Mouse (Mus musculus) Muller cell, postnatal 12 days (primary cell): ENCODE results near the gene Neu3.
"Not testable (repeated sequence)": the region's sequence is repeated elsewhere in the genome, so short reads cannot be mapped to it uniquely, and the experiment has no call there.

ENCODE experiments used
- DNase-seq: peaks from one replicate; pipeline ENCODE4 v3.0.0-alpha.2; 2015; ENCODE audit errors: inconsistent ontology term

Gene Neu3

DNA sequence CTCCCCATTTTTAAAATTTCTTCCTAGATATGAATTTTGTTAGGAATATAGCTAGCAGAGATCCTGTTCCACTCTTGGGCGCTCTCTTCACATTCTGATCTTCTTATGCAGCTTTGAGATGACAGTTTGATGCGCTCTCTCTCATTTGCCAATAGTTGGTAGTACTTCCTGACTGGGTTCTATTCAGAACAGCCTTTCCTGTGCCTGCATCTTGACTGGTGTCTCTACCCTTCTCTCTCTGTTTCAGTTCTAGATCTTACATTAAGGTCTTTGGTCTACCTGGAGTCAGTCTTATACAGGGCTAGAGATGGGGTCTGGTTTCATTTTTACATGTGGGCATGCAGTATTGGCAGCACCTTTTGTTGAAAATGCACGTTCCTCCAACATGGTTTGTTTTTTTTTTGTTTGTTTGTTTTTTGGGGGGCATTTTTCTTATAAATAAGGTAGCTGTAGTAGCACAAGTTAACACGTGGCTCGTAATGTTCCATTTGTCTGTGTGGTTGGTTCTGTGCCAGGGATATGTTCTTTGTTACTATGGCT, 6.2 kb upstream of the Neu3 start:
- no peak for DNase-seq

DNA sequence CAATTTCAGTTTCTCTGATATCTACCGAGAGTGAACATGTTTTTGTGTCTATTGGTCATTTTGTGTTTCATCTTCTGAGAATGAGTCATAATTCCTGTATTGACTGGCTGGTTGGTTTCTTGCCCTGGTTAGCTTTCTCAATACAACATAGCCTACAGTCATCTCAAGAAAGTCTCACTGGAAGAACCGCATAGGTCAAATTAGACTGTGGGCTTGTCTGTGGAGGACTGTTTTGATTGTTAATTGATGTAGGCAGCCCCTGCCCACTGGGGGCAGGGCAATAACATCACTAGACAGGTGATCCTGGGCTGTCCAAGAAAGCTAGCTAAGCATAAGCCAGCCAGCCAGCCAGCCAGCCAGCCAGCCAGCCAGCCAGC, 5.6 kb upstream of the Neu3 start:
- DNase-seq, result no peak

DNA sequence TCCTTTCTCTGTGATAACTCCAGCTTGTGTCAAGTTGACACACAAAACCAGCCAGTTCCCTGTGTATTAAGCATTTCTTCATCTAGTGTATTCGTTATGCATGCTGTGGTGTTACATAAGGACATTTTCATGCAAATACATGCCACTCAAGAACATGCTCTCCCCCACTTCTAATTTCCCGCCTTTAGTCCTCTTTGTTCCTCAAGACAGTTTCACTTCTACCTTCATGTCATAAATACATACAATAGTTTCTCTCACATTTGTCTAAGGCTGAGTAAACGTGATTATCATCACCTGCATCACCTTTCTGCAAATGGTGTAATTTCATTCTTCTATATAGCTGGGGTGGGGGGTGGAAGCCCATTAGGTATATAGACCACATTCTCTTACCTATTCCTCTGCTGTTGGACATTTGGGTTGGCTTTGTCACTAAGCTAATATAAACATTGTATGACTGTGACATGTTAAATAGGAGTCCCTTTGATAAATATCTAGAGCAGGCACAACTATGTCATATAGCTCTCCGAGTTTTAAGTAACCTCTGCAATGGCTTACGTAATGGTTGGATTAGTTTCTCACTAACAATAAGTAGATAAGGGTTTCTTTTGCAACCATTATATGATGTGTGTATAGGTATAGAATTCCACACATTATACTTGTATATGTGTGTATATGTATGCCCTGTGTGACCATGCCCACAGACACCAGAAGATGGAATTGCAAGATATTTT, 5.1 kb upstream of the Neu3 start:
- no peak for DNase-seq

DNA sequence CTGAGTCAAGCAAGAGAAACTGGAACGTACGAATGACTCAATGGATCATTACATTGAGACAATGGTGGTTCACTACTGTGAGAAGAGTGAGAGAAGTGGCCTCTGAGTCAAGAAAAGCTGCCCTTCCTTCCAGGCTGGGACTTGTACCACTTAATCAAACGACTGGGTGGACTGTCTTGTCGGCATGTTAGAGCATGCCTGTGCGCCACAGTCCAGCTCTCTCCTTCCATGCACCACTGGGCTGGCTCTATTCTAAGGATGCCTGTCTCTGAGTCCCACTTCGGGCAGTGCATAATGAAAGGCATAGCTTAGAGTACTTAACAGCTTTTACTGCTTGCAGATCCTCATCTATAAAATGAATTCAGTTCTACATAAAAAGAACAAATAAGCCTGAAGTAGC, 2.1 kb downstream of the Neu3 start:
- DNase-seq, result peak; percentile 10

DNA sequence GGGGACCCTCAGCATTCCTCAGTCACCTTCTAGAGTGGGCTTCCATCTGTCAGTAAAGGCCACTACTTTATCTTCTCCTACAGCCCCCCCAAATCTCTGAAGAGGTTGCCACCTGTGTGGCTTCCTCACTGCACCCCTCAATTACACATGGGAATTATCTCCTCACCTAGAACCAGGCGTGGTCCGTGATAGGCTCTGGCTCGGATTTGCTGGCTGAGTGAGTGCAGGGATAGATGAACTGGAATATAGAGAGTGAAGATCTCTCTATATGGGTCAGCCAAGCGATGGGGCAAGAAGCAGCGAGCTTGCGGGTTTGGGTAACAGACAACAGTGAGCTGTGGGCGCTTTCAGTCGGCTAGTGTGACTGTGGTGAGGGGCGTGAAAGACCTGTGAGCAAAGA, 2.7 kb downstream of the Neu3 start:
- no peak for DNase-seq

DNA sequence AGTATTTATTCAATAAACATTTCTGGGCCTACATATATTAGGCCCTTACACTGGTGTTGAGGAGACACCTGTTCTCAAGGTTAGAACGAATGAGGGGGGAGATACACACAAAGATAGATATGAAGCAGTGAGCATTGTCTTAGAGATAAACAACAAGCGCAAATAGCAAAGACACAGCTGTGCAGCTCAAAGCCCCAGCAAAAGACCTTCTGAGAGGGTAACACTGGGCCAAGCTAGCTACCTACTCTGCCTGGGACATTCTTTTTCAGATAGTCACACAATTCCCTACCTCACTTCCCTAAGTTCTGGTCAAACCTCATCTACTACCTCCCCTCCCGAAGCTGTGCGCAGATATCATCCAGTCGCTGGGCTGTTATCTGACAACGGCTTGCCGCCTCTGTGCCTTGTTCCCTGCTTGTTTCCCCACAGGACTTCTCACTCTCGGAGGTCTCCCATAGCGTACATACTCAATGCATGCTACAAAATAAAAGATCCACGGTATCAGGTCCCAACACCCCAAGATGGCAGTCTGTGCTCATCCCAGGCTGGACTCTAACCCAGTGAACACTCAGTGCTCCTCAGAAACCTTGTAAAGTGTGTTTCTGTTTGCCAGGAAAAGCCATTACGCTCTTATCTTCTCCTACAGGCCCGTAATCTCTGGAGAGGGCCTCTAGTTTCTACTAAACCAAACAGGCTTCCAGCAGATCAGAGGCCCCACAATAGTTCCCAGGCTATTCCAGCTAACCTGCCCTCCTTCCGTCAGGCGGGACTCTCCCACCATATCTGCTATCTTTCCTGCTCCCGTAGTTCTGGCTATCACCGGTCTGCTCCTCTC, 3.4 kb downstream of the Neu3 start:
- no peak for DNase-seq

DNA sequence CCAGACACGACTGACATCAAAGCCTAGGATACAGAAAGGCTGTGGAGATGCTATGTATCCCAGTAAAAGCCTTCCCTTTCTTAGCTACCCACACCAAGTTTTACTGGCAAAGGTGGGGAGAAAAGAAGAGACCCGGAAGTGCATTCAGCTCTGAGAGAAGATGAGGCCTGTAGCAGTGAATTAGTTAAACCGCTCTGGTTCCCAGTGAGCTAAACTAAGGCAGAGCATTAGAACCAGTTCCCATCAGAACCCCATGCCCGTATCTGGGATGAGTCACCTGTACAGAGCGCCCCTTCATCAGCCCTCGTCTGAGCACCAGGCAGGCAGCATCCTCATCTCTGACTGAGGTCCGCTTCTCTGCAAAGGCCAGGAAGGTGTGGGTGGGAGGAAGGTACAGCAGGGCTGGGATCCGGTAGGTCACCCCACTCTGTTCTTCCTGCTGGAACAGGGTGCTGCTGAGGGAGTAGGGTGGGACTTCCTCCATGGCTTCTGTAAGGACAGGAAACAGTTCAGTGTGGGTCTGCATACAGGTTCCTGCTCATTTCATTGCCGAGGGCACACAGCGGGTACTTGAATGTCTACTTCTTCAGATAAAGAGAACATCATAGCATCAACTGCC, 5.1 kb downstream of the Neu3 start:
- no peak for DNase-seq

DNA sequence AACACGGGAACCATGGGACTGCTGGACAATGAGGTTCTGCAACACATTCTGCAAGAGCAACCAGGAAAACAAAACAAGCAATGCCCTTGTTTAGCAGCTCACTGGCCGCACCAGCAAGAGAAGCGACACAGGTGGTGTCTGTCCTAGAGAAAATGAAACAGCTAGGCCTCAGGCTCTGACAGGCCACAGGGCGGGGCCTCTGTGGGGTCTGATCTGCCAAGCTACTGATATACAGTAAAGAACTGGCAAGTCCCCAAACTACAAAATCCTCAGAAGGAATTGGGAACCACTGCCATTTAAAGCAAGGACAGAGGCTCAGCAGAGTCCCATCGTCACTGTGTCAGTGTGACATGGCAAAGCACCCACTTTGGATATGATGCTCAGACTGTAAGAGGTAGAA, 5.8 kb downstream of the Neu3 start:
- DNase-seq, result no peak

DNA sequence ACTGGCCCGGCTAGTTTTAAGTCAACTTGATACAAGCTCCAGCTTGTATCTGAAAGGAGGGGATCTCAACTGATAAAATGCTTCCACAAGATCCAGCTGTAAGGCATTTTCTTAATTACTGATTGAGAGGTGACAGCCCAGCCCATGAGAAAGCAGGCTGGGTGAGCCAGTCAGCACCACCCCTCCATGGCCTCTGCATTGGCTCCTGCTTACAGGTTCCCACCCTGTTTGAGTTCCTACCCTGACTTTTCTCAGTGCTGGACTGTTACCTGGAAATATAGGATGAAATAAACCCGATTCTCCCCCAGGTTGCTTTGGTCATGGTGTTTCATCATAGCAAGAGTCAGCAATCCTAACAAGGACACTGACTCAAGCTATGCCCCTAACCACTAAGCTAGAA, 6.3 kb downstream of the Neu3 start:
- no peak for DNase-seq

DNA sequence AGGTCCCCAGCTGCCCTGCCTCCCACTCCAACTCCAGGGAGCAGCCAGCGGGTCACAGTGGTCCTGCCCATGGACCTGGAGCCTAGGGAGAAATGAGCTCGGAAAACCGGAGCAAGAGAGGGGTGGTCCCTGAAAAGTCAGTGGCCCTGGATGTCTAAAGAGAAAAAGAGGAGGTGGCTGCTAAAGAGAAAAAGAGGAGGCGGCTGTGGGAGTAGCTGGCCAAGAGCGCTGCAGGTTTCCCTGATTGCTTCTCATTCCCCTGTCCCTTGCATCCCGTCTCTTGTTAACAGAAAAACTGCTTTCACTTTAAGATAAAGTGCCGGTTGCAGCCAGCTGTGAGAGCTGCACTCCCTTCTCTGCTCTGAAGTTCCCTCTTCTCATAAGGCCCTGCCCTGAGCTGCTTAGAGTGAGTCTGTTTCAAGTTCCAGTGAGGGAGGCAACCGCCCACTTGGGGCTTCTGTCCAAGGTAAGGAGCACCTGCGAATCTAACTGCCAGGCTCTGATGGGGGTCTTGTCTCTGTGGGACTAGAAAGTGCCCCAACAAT, 10.0 kb downstream of the Neu3 start:
- not testable (repeated sequence) for DNase-seq

DNA sequence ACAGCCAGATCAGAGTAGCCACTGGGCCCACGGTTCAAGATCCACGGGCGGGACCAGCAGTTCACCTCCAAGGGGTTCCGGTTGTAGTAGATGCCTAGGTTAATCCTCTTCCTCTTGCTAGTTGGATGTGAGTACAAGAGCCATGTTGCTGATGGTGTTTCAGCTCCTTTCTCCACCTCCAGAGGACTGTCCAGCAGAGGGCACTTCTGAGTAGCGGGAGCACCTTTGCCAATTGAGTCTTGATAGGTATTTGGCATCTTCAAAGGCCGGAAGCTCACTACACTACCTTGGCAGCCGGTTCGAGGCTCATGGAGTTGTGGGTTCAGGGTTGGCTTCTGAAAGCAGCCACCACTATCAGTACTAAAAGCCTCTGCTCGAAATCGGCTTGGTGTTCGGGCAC, 14.8 kb downstream of the Neu3 start:
- DNase-seq, result no peak

DNA sequence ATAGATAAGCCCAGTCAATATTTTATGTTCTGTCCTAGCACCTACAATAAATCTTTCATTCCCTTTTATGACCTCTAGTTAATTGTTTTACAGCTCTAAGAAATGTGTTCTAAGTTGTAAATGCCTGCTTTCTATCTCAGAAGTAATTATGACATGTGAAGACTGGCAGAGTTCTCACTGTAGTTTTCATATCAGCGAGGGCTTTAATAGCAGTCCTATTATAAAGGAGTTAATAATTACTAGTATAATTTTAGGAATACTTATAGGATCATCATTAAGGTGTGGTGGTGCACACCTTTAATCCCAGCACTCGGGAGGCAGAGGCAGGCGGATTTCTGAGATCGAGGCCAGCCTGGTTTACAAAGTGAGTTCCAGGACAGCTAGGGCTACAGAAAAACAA, 16.6 kb downstream of the Neu3 start:
- DNase-seq, result no peak

DNA sequence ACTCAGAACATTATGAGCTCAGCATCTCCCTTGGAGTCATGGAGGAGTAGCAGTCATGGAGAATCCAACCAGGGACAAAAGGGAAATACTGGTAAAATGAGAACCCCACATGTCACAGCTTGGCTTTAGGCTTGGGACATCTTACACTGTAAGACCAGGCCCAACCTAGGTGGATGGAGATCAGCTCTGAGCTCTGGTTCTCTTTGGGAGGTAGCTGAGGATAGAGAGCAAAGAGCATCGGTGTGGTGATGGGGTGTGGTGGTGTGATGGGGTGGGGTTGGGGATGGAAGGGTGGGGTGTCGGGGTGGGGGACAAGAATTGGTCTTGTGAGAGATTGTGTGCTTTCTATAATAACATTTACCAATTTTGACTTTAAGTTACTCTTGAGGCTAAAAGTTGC, 17.4 kb downstream of the Neu3 start:
- DNase-seq, result no peak

DNA sequence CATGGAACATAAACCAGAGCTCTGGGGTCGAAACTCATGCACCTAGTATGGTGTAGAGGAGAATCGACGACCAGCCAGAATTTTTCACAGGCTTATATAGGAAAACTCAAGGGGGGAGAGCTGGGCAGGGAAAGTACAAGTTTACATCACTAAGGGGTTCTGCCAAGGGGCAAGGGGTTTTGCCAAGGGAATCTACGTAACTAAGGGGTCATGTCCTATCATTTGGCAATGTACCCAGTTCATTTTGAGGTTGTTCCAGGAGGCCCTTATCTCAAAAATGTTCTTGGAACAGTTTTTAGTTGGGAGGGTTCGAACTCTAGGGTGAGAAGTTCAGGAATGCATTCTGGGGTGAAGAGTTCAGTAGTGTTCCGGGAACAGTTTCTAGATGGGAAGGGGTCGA, 21.2 kb downstream of the Neu3 start:
- not testable (repeated sequence) for DNase-seq

DNA sequence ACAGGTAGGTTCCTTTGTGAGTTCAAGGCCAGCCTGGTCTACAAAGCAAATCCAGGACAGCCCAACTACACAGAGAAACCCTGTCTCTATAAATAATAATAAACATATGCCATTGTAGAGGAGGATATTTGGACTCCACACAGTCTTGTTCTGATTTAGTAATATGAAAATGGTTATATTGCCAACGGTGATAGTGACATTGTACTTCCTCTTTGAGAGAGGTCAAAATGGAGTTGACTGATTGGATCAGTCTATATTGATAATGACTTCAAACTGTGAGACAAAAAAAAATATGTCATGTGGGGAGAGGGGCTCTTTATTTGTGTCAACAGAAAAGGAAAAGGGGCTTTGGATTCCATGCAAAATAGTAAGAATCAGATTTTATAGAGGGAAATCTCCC, 22.9 kb downstream of the Neu3 start:
- DNase-seq, result no peak

DNA sequence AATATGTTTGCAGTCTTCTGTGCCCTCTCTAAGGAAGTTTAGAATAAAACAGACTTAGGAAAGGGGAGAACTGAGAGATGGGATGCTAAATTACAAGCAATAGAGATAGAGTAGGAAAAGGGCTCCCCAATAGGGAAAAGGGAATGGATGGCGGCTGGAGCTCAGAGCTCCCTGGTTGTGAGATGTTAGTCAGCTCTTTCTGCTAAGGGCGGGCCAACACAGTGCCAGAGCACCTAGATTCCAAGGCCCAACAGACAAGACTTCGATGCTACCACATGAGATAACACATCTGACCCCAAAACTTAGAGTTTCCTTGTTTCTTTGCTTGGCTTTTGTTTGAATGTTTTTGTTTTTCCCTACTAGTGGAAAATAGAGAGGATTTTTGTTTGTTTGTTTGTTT, 24.2 kb downstream of the Neu3 start:
- DNase-seq, result not testable (repeated sequence)

DNA sequence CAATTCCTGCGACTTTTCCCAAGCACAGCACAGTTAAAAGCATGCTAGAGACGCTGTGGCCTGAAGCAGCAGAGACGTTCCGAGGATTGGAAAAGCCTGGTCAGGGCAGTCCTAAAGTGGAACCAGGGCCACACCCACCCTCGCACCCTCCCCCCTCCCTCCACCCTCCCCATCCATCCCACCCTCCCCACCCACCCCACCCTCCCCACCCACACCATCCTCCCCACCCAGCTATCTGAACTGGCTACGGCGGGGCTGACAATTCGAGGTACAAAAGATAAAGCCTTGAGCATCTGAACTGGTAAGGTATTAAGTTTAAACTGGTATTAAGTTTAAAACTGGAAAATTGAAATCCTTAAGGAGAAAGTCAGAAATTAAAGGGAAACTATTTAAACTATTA, 24.7 kb downstream of the Neu3 start:
- no peak for DNase-seq

DNA sequence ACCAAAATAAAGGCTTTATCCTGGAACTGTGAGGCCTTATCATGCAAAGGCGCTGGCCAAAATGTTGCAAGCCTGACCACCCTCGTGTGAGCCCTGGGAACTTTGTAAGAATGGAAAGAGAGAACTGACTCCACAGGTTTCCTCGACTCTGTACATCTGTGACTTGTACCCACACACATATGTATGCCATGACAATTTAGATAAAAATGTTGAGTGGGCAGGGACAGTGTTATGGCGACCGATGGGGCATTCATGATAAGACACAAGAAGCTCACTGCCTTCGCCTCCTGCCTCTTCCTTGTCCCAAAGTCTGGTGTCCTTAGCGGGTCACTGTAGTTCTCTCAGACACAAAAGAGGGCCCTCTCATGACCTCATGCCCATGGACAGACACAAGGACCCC, 29.1 kb downstream of the Neu3 start:
- DNase-seq, result no peak

DNA sequence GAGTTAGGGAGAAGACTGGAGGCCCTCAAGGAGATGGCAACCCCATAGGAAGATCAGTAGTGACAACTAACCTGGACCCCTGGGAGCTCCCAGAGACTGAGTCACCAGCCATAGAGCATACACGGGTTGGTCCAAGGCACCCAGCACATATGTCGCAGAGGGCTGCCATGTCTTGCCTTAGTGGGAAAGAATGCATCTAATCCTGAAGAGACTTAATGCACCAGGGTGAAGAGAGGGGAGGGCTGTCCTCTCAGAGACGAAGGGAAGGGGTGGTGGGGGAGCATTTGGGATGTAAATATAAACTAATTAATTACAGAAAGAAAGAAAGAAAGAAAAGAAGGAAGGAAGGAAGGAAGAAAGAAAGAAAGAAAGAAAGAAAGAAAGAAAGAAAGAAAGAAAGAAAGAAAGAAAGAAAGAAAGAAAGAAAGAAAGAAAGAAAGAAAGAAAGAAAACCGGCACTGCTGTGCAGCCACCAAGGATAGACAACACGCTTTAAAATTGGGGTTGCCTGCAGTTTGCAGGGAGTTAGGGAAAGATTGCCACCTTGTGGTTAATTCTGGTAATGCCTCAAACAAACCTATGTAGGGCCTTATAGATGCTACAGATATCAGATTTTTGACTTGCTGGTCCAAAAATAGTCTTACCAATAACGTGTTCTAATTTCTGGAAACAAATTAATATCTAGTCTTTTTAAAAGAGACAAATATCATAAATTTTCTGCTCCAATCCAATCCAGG, 30.1 kb downstream of the Neu3 start:
- DNase-seq, result peak; percentile 52

DNA sequence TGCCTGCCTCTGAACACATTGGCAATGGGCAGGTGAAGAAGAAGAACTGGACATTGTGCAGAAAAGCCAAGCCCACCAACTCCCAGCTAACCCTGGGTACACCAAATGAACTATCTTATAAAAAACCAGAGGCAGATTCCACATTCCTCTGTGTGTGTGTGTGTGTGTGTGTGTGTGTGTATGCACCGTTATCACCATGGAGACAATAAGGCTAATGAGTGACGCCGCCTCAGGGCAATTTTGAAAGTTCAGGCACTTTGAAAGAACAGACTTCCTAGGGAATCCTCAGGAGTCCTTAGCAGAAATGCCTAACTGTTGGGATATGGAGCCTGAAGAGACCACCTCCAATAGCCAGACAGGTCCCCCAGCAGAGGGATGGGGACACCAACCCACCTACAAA, 31.0 kb downstream of the Neu3 start:
- DNase-seq, result peak; percentile 14

DNA sequence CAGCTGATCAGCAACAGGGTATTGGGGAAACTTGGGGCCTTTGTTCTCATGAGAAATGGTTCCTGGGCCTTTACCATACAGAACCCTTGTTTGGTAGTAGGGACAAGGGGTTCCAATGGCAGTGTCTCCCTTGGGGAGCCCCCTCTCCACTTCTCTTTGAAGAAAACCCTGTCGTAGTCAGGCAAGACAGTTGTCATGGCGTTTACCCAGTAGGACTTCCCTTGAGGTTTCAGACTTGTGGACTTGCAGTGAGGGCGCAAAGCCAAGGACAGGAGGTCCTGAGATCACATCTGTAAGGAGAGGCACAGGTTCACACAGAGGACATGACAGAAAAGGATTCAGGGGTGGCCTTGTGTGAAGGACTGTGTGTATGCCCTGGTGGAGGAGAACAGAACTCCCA, 31.7 kb downstream of the Neu3 start:
- no peak for DNase-seq
